Mouse (Mus musculus) midbrain, embryonic 11.5 days (tissue): ENCODE results near the gene Ubac1. TPM values are rescaled to one million over a fixed set of nuclear protein-coding genes. Genes with fewer than 3 reads are reported as not detected.
A peak's percentile ranks its signal among the peaks of the same experiment; 100 is the strongest.

Experiments
- ATAC-seq: fragments of 200-750 bp; cut with Nextera tagmentation; 2 replicates; pipeline ENCODE4 v1.8.0; 2017; ENCODE audit warnings: moderate TSS enrichment, moderate library complexity; ENCODE audit not compliant: low FRiP score
- DNase-seq: peaks from one replicate; pipeline ENCODE4 v3.0.0; 2015; ENCODE audit warnings: low spot score; ENCODE audit errors: missing footprints
- H3K27ac ChIP-seq: fragments of 300-500 bp; sonication (generic); 2 replicates; pipeline ENCODE4 v1.5.1; 2014; ENCODE audit warnings: low read depth, low read length
- H3K27me3 ChIP-seq: fragments of 300-500 bp; sonication (generic); 2 replicates; pipeline ENCODE4 v1.6.1; 2014; ENCODE audit warnings: mild to moderate bottlenecking, low read length, moderate library complexity, mixed read lengths; ENCODE audit not compliant: control insufficient read depth, insufficient read depth
- H3K36me3 ChIP-seq: fragments of 300-500 bp; sonication (generic); 2 replicates; pipeline ENCODE4 v1.6.1; 2014; ENCODE audit warnings: mild to moderate bottlenecking, low read length, moderate library complexity, mixed read lengths; ENCODE audit not compliant: control insufficient read depth, insufficient read depth
- H3K4me1 ChIP-seq: fragments of 300-500 bp; sonication (generic); 2 replicates; pipeline ENCODE4 v1.6.1; 2014; ENCODE audit warnings: low read length; ENCODE audit not compliant: control insufficient read depth, insufficient read depth
- H3K4me2 ChIP-seq: fragments of 300-500 bp; sonication (generic); 2 replicates; pipeline ENCODE4 v1.6.1; 2014; ENCODE audit warnings: mild to moderate bottlenecking, moderate library complexity
- H3K4me3 ChIP-seq: fragments of 300-500 bp; sonication (generic); 2 replicates; pipeline ENCODE4 v1.5.1; 2014; ENCODE audit warnings: low read depth, low read length
- H3K9ac ChIP-seq: fragments of 300-500 bp; sonication (generic); 2 replicates; pipeline ENCODE4 v1.6.1; 2014; ENCODE audit warnings: low read length
- H3K9me3 ChIP-seq: fragments of 300-500 bp; sonication (generic); 2 replicates; pipeline ENCODE4 v1.6.1; 2016; ENCODE audit warnings: low read length; ENCODE audit not compliant: control insufficient read depth
- WGBS: fragments of 180-500 bp; shearing (Covaris S2); extraction: QIAGEN DNeasy Blood & Tissue Kit; methylation state at CpG from one replicate; pipeline ENCODE4 v1.1.7; 2014; 5-methylcytosine and 5-hydroxymethylcytosine counted together
- polyA plus RNA-seq: library from polyadenylated mRNA; unstranded; fragments of >200 nt; fragmentation: Nextera tagmentation; extraction: Ambion mirVana; gene quantifications from 2 replicates; pipeline ENCODE4 v1.2.1, GENCODE M21; 2014

Ubac1 gene
- 96.1 and 101 TPM in 2 replicates for polyA plus RNA-seq

GRCm38 (mm10) chr2:26021561-26022257, at the start of gene Ubac1:
Gene Ubac1 (minus strand): TSS chr2:26021747.
- Histone ChIP-seq H3K9ac (peak within 1 kb of the TSS; percentile 77), H3K27me3 (no peaks in the 10 kb centered on the region), H3K36me3 (no peaks in the 10 kb centered on the region), H3K27ac (peak within 1 kb of the TSS; percentile 45), H3K4me1 (peaks cover 12% of the 10 kb centered on the region), H3K9me3 (no peaks in the 10 kb centered on the region), H3K4me2 (peak within 1 kb of the TSS; percentile 95), H3K4me3 (peak within 1 kb of the TSS; percentile 79)
- ATAC-seq (peak; percentile 95), DNase-seq (peak; percentile 98)
- WGBS = 8% methylated on average over 42 of the region's 50 CpGs

- Histone ChIP-seq H3K4me1 (no peaks in the 10 kb centered on the region), H3K9me3 (no peaks in the 10 kb centered on the region), H3K4me2 (no peak overlapping the region), H3K9ac (no peak overlapping the region), H3K27ac (no peak overlapping the region), H3K36me3 (no peaks in the 10 kb centered on the region), H3K4me3 (no peak overlapping the region), H3K27me3 (no peaks in the 10 kb centered on the region)
- no peak for DNase-seq
- 96% methylated on average over 1 of the region's 1 CpGs for WGBS
- no peak for ATAC-seq
Measured at GRCm38 (mm10) chr2:26068592-26068991, 47.0 kb upstream of the Ubac1 start.

- DNase-seq (peak; percentile 47), ATAC-seq (no peak)
- H3K4me1 ChIP-seq = no peaks in the 10 kb centered on the region
- no peak overlapping the region for H3K4me3 ChIP-seq
- no peak overlapping the region for H3K27ac ChIP-seq
- H3K9ac ChIP-seq = no peak overlapping the region
- no peaks in the 10 kb centered on the region for H3K27me3 ChIP-seq
- no peak overlapping the region for H3K4me2 ChIP-seq
- 83% methylated on average over 7 of the region's 7 CpGs for WGBS
- no peaks in the 10 kb centered on the region for H3K9me3 ChIP-seq
- H3K36me3 ChIP-seq = no peaks in the 10 kb centered on the region
Measured at GRCm38 (mm10) chr2:26068175-26068574, 46.6 kb upstream of the Ubac1 start.

GRCm38 (mm10) chr2:26066527-26066926, 45.0 kb upstream of the Ubac1 start:
- Histone ChIP-seq H3K27me3 (no peaks in the 10 kb centered on the region), H3K9ac (no peak overlapping the region), H3K4me2 (no peak overlapping the region), H3K36me3 (no peaks in the 10 kb centered on the region), H3K4me1 (no peaks in the 10 kb centered on the region), H3K9me3 (no peaks in the 10 kb centered on the region), H3K27ac (no peak overlapping the region), H3K4me3 (no peak overlapping the region)
- DNase-seq (peak; percentile 8), ATAC-seq (no peak)
- WGBS = 82% methylated on average over 14 of the region's 14 CpGs

GRCm38 (mm10) chr2:26062742-26063427, 41.3 kb upstream of the Ubac1 start:
- ATAC-seq (no peak), DNase-seq (peak; percentile 47)
- Histone ChIP-seq H3K27ac (no peak overlapping the region), H3K9ac (no peak overlapping the region), H3K36me3 (no peaks in the 10 kb centered on the region), H3K4me3 (no peak overlapping the region), H3K4me2 (no peak overlapping the region), H3K4me1 (no peaks in the 10 kb centered on the region; the same call in 1 of the 2 replicates), H3K9me3 (no peaks in the 10 kb centered on the region), H3K27me3 (no peaks in the 10 kb centered on the region)
- 74% methylated on average over 13 of the region's 13 CpGs for WGBS

GRCm38 (mm10) chr2:26062241-26062640, 40.7 kb upstream of the Ubac1 start:
- Histone ChIP-seq H3K36me3 (no peaks in the 10 kb centered on the region), H3K4me2 (no peak overlapping the region), H3K9ac (no peak overlapping the region), H3K27me3 (no peaks in the 10 kb centered on the region), H3K27ac (no peak overlapping the region), H3K4me1 (no peaks in the 10 kb centered on the region; the same call in 1 of the 2 replicates), H3K4me3 (no peak overlapping the region), H3K9me3 (no peaks in the 10 kb centered on the region)
- DNase-seq (peak; percentile 70), ATAC-seq (no peak)
- 77% methylated on average over 4 of the region's 4 CpGs for WGBS

- 81% methylated on average over 21 of the region's 21 CpGs for WGBS
- ATAC-seq = no peak
- no peak overlapping the region for H3K4me2 ChIP-seq
- no peaks in the 10 kb centered on the region for H3K36me3 ChIP-seq
- no peak overlapping the region for H3K27ac ChIP-seq
- DNase-seq = peak; percentile 56
- H3K9ac ChIP-seq = no peak overlapping the region
- H3K27me3 ChIP-seq = no peaks in the 10 kb centered on the region
- no peaks in the 10 kb centered on the region for H3K9me3 ChIP-seq
- H3K4me1 ChIP-seq = no peaks in the 10 kb centered on the region; the same call in 1 of the 2 replicates
- H3K4me3 ChIP-seq = no peak overlapping the region
Measured at GRCm38 (mm10) chr2:26061018-26061666, 39.6 kb upstream of the Ubac1 start.

GRCm38 (mm10) chr2:26057053-26057452, 35.5 kb upstream of the Ubac1 start:
- no peaks in the 10 kb centered on the region for H3K9me3 ChIP-seq
- H3K36me3 ChIP-seq = no peaks in the 10 kb centered on the region
- no peak overlapping the region for H3K9ac ChIP-seq
- no peak overlapping the region for H3K4me3 ChIP-seq
- DNase-seq (no peak), ATAC-seq (no peak)
- H3K4me1 ChIP-seq = no peaks in the 10 kb centered on the region; the same call in 1 of the 2 replicates
- no peak overlapping the region for H3K4me2 ChIP-seq
- H3K27ac ChIP-seq = no peak overlapping the region
- WGBS = 92% methylated on average over 7 of the region's 7 CpGs
- H3K27me3 ChIP-seq = no peaks in the 10 kb centered on the region

GRCm38 (mm10) chr2:26056226-26056625, 34.7 kb upstream of the Ubac1 start:
- Histone ChIP-seq H3K9ac (no peak overlapping the region), H3K27ac (no peak overlapping the region), H3K9me3 (no peaks in the 10 kb centered on the region), H3K4me3 (no peak overlapping the region), H3K4me1 (no peaks in the 10 kb centered on the region; the same call in 1 of the 2 replicates), H3K4me2 (no peak overlapping the region), H3K27me3 (no peaks in the 10 kb centered on the region), H3K36me3 (no peaks in the 10 kb centered on the region)
- no peak for ATAC-seq
- WGBS = 74% methylated on average over 5 of the region's 5 CpGs
- peak; percentile 75 for DNase-seq
